ENCODE assay signal across 7 mouse cellular contexts in genomic region chr9:111438904-111439835, GRCm38 (mm10). TPM values are rescaled to one million over a fixed set of nuclear protein-coding genes. Genes with fewer than 3 reads are reported as not detected.
DNase-seq lines count a peak whose midpoint lies in the region; ATAC-seq and TF ChIP-seq lines count a peak whose summit lies in the region.

Gene Dclk3 (plus strand): TSS chr9:111439081.

- no peaks in the 10 kb centered on the region for H3K4me1 ChIP-seq in ES-Bruce4 (ENCODE audit: control insufficient read depth, insufficient read depth, low read length)
- peaks cover 6% of the 10 kb centered on the region; the same call in 1 of the 2 replicates for H3K4me1 ChIP-seq in forebrain, embryonic 13.5 days
- H3K4me1 ChIP-seq in hindbrain, embryonic 16.5 days (ENCODE audit: control insufficient read depth, insufficient read depth, low read depth, low read length), result no peaks in the 10 kb centered on the region
- 0 out of 2 replicates have a peak, but pooled peaks cover 2% of the 10 kb centered on the region for H3K4me1 ChIP-seq in limb, embryonic 12.5 days (replicated peaks)
- H3K4me1 ChIP-seq in midbrain, embryonic 11.5 days (ENCODE audit: control insufficient read depth, insufficient read depth, low read length), result no peaks in the 10 kb centered on the region

- no peak within 1 kb of the TSS for H3K9ac ChIP-seq in ES-Bruce4 (ENCODE audit: low read depth, poor library complexity, severe bottlenecking)
- H3K9ac ChIP-seq in forebrain, embryonic 13.5 days, result peak within 1 kb of the TSS; percentile 61
- peak within 1 kb of the TSS; percentile 63 for H3K9ac ChIP-seq in hindbrain, embryonic 16.5 days (ENCODE audit: low read depth, low read length)
- H3K9ac ChIP-seq in limb, embryonic 12.5 days (replicated peaks), result peak within 1 kb of the TSS; percentile 56
- H3K9ac ChIP-seq in midbrain, embryonic 11.5 days (ENCODE audit: low read length), result peak within 1 kb of the TSS; percentile 60

- H3K4me2 ChIP-seq in forebrain, embryonic 13.5 days, result peak within 1 kb of the TSS; percentile 65
- H3K4me2 ChIP-seq in hindbrain, embryonic 16.5 days (ENCODE audit: low read length), result peak within 1 kb of the TSS; percentile 66
- peak within 1 kb of the TSS; percentile 76 for H3K4me2 ChIP-seq in limb, embryonic 12.5 days
- H3K4me2 ChIP-seq in midbrain, embryonic 11.5 days, result peak within 1 kb of the TSS; percentile 77

- TF ChIP-seq EP300 in ES-Bruce4 (IDR thresholded peaks at IDR 0.05; ENCODE audit: insufficient read depth, low read depth, low read length), result no peak

- peak; percentile 65 for ATAC-seq in forebrain, embryonic 13.5 days
- peak; percentile 59 for ATAC-seq in hindbrain, embryonic 16.5 days
- ATAC-seq in limb, embryonic 12.5 days (ENCODE audit: insufficient number of reproducible peaks, insufficient read depth, low FRiP score, low TSS enrichment, low read depth), result peak; percentile 49; the same call in 1 of the 2 replicates
- ATAC-seq in midbrain, embryonic 11.5 days (ENCODE audit: low FRiP score), result peak; percentile 68

- no peak within 1 kb of the TSS for H3K27ac ChIP-seq in ES-Bruce4 (ENCODE audit: insufficient read depth, low read length)
- H3K27ac ChIP-seq in forebrain, embryonic 13.5 days, result no peak within 1 kb of the TSS
- no peak within 1 kb of the TSS for H3K27ac ChIP-seq in hindbrain, embryonic 16.5 days (ENCODE audit: low read depth, low read length)
- no peak within 1 kb of the TSS for H3K27ac ChIP-seq in limb, embryonic 12.5 days
- H3K27ac ChIP-seq in midbrain, embryonic 11.5 days (ENCODE audit: low read depth, low read length), result no peak within 1 kb of the TSS

- H3K36me3 ChIP-seq in ES-Bruce4 (ENCODE audit: control insufficient read depth, insufficient read depth, low read length, poor library complexity, severe bottlenecking), result no peaks in the 10 kb centered on the region
- H3K36me3 ChIP-seq in forebrain, embryonic 13.5 days (ENCODE audit: poor library complexity, severe bottlenecking), result no peaks in the 10 kb centered on the region
- H3K36me3 ChIP-seq in hindbrain, embryonic 16.5 days (ENCODE audit: control insufficient read depth, insufficient read depth, low read length), result no peaks in the 10 kb centered on the region
- H3K36me3 ChIP-seq in limb, embryonic 12.5 days, result no peaks in the 10 kb centered on the region
- H3K36me3 ChIP-seq in midbrain, embryonic 11.5 days (ENCODE audit: control insufficient read depth, insufficient read depth, low read length), result no peaks in the 10 kb centered on the region

- WGBS in forebrain, embryonic 13.5 days, result 4% methylated on average over 38 of the region's 57 CpGs
- WGBS in hindbrain, embryonic 16.5 days, result 3% methylated on average over 43 of the region's 57 CpGs
- 3% methylated on average over 50 of the region's 57 CpGs for whole genome bisulfite sequencing in limb, embryonic 12.5 days
- 5% methylated on average over 49 of the region's 57 CpGs for WGBS in midbrain, embryonic 11.5 days

- TF ChIP-seq CTCF in ES-Bruce4 (IDR thresholded peaks at IDR 0.05; ENCODE audit: low read depth, low read length), result no peak

- DNase-seq in ZHBTc4 (ENCODE audit: low read depth, low spot score), result peak; percentile 69
- DNase-seq in midbrain, embryonic 11.5 days (ENCODE audit: low spot score, missing footprints), result peak; percentile 88
- DNase-seq in testis, postnatal 10 days (ENCODE audit: low spot score), result peak; percentile 50

- H3K4me3 ChIP-seq in ES-Bruce4 (ENCODE audit: low read depth, low read length), result peak within 1 kb of the TSS; percentile 75
- H3K4me3 ChIP-seq in forebrain, embryonic 13.5 days, result peak within 1 kb of the TSS; percentile 43
- peak within 1 kb of the TSS; percentile 49 for H3K4me3 ChIP-seq in hindbrain, embryonic 16.5 days (ENCODE audit: low read length)
- peak within 1 kb of the TSS; percentile 48 for H3K4me3 ChIP-seq in limb, embryonic 12.5 days (replicated peaks)
- peak within 1 kb of the TSS; percentile 45 for H3K4me3 ChIP-seq in midbrain, embryonic 11.5 days (ENCODE audit: low read depth, low read length)

- peaks cover 7% of the 10 kb centered on the region; the same call in 1 of the 2 replicates for H3K27me3 ChIP-seq in ES-Bruce4 (ENCODE audit: control insufficient read depth, insufficient read depth, low read length, poor library complexity, severe bottlenecking)
- H3K27me3 ChIP-seq in forebrain, embryonic 13.5 days, result peaks cover 26% of the 10 kb centered on the region
- H3K27me3 ChIP-seq in hindbrain, embryonic 16.5 days (replicated peaks; ENCODE audit: control insufficient read depth, insufficient read depth, low read length), result peaks cover 6% of the 10 kb centered on the region
- H3K27me3 ChIP-seq in limb, embryonic 12.5 days, result peaks cover 39% of the 10 kb centered on the region
- peaks cover 24% of the 10 kb centered on the region for H3K27me3 ChIP-seq in midbrain, embryonic 11.5 days (ENCODE audit: control insufficient read depth, insufficient read depth, low read length)

- no peak for TF ChIP-seq POLR2A in ES-Bruce4 (IDR thresholded peaks at IDR 0.05; ENCODE audit: insufficient read depth, low read length)

- no peaks in the 10 kb centered on the region for H3K9me3 ChIP-seq in ES-Bruce4 (replicated peaks; ENCODE audit: control insufficient read depth, insufficient read depth, low read length, poor library complexity, severe bottlenecking)
- H3K9me3 ChIP-seq in forebrain, embryonic 13.5 days (replicated peaks), result no peaks in the 10 kb centered on the region
- H3K9me3 ChIP-seq in hindbrain, embryonic 16.5 days (ENCODE audit: control insufficient read depth, low read length), result no peaks in the 10 kb centered on the region
- no peaks in the 10 kb centered on the region for H3K9me3 ChIP-seq in limb, embryonic 12.5 days
- no peaks in the 10 kb centered on the region for H3K9me3 ChIP-seq in midbrain, embryonic 11.5 days (ENCODE audit: control insufficient read depth, low read length)

RNA-seq across cellular contexts. Expression of gene Dclk3, which starts in this region (rescaled TPM):
- polyA plus RNA-seq in ES-Bruce4 (2011; ENCODE audit: insufficient read depth, insufficient read length, low read depth, missing spikeins), result 0.27 TPM in 1 of 2 replicates, not detected in the other
- polyA plus RNA-seq in forebrain, embryonic 13.5 days (2015; fragmentation: Nextera tagmentation; extraction: Ambion mirVana), result 1.6 and 2.0 TPM in 2 replicates
- polyA plus RNA-seq in hindbrain, embryonic 16.5 days (2015; fragmentation: Nextera tagmentation; extraction: Ambion mirVana), result 6.8 and 8.0 TPM in 2 replicates
- polyA plus RNA-seq in limb, embryonic 12.5 days (2016; fragmentation: Nextera tagmentation; extraction: Ambion mirVana), result 0.39 and 0.67 TPM in 2 replicates
- 0.18 and 0.28 TPM in 2 replicates for polyA plus RNA-seq in midbrain, embryonic 11.5 days (2014; fragmentation: Nextera tagmentation; extraction: Ambion mirVana)

Comparison
In these comparisons a context has a peak if more than half of its experiments do, and no peak if none do; other contexts are left out.
1. Peak in ATAC-seq, H3K4me3 ChIP-seq, H3K9ac ChIP-seq and H3K4me2 ChIP-seq in limb, embryonic 12.5 days; RNA of the gene not detected or under 1 TPM.
2. Peak in DNase-seq, ATAC-seq, H3K4me3 ChIP-seq, H3K9ac ChIP-seq and H3K4me2 ChIP-seq in midbrain, embryonic 11.5 days; RNA of the gene not detected or under 1 TPM.